Mouse (Mus musculus): Measurements from ENCODE around the gene Ugt1a1. TPM values are rescaled to one million over a fixed set of nuclear protein-coding genes. Genes with fewer than 3 reads are reported as not detected.

The Ugt1a1 gene
- 21.2 TPM for polyA plus RNA-seq (2014; fragmentation: Illumina TruSeq; extraction: RNeasy Lipid Tissue Mini Kit (QIAGEN cat#74804); ENCODE audit: low read depth, low replicate concordance)

DNA sequence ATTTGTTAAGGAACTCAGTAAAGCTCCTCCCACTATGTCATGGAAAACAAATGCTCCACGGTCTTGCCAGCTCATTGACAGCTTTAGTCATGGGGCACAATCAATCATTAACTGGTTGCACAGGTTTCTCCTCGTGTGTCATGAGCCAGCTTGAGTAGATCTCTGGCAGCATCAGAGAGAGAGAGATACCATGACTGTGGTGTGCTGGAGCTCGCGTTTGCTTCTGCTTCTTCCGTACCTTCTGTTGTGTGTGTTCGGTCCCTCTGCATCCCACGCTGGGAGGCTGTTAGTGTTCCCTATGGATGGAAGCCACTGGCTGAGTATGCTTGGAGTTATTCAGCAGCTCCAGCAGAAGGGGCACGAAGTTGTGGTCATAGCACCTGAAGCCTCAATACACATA is at the start of gene Ugt1a1:
TSS of gene Ugt1a1 (plus strand) at position 148 of the 400 bp plus-strand sequence.

DNA sequence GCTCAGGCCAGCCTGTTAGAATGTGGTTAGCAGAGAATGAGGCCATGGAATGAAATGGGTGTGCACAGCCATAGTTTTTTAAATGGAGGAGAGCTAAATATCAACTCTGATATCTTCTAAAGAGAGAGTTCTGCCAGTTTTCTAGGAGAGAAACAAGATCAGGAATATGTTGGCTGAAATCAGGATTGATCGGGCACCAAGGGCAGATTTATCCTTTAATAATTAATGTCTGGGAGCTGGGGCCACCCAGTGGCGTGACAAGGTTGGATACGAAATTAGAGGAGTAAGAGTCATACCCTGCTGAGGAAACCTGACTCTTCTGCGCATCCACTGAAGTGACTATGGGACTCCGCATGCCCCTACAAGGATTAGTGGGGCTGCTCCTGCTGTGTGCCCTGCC is 46.0 kb upstream of the Ugt1a1 start, which contains the start of gene Ugt1a5:
TSS of gene Ugt1a5 (plus strand) at position 302 of the 400 bp plus-strand sequence.

DNA sequence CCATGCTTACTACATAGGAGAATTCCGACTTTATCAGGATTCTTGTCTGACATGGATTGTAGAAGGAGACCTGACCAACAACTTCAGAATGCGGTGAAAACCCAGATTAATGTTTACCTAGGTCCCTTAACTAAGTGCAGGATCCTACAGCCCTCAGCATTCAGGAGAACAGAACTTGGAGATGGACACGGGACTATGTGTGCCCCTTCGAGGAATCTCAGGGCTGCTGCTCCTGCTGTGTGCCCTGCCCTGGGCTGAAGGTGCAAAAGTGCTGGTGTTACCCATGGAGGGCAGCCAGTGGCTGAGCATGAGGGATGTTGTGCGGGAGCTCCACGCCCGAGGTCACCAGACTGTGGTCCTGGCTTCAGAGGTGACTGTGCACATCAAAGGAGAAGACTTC is 11.3 kb upstream of the Ugt1a1 start, which contains the start of gene Ugt1a2:
TSS of gene Ugt1a2 (plus strand) at position 146 of the 400 bp plus-strand sequence.

DNA sequence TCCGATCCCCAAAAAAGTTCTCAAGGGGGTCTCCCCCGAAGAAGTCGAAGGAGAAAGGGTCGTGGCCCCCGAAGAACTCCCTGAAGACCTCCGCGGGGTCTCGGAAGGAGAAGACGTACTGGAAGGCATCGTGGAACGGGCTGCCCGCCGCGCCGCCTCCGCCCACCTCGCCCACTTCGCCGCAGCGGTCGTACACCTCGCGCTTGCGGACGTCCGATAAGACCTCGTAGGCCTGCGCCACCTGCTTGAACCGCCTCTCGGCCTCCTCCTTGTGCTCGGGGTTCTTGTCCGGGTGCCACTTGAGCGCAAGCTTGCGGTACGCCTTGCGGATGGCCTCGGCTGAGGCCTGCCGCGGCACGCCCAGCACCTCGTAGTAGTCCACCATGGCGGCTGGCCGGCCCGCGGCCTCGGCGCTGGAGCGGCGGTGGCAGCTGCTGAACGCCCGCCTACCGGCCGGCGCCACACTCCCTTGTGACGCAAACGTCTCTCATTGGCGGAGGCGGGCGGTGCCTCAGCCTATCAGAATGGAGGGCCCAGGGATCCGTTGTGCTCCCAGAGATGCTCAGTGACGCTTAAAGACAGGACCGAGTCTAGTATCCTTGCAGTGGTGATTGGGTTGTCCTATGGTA is 6.4 kb upstream of the Ugt1a1 start, which contains the start of gene Dnajb3:
TSS of gene Dnajb3 (minus strand) at position 489 of the 629 bp plus-strand sequence.

DNA sequence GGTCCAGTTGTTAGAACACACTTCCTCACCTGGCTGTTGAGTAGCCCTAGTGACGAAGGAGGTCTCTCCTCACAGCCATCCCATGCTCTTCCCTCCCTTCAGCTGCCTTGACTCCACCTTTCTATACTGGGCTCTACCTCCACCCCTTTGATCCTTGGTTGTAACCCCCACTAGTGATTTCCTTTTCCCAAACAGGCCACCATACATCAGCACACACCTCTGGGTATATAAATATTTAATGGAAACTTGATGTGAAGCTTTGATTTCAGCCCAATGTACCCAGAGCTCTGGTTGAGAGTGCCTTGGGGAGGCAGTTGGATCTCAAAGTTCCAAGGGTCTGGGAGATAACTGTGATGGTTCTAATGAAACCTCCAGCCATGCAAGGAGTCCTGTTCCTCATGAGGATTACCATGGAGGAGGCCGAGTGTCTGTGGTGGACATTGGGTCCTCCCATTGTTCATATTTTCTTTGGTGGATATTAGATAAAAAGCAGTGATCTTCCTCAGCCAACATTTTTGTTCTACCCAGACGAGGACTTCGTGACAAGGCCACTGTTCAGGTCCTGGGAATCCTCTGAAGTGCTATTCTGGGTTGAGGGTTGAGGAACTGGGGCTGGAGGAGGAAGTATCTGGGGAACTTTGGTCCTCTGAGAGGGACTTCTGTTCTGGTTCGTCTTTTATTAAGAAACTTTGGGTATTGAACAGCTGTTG is 15.1 kb downstream of the Ugt1a1 start, which contains the start of gene Mroh2a:
TSS of gene Mroh2a (plus strand) at position 317 of the 710 bp plus-strand sequence.

Other genes starting within 250 kb of the Ugt1a1 start
- gene Usp40, start 203.4 kb upstream of the Ugt1a1 start, polyA plus RNA-seq (2014; fragmentation: Illumina TruSeq; extraction: RNeasy Lipid Tissue Mini Kit (QIAGEN cat#74804); ENCODE audit: low read depth, low replicate concordance), result 35.9 TPM
- not detected for gene Ugt1a10, start 156.6 kb upstream of the Ugt1a1 start, polyA plus RNA-seq (2014; fragmentation: Illumina TruSeq; extraction: RNeasy Lipid Tissue Mini Kit (QIAGEN cat#74804); ENCODE audit: low read depth, low replicate concordance)
- not detected for gene Ugt1a9, start 141.2 kb upstream of the Ugt1a1 start, polyA plus RNA-seq (2014; fragmentation: Illumina TruSeq; extraction: RNeasy Lipid Tissue Mini Kit (QIAGEN cat#74804); ENCODE audit: low read depth, low replicate concordance)
- gene Ugt1a8, start 124.1 kb upstream of the Ugt1a1 start, polyA plus RNA-seq (2014; fragmentation: Illumina TruSeq; extraction: RNeasy Lipid Tissue Mini Kit (QIAGEN cat#74804); ENCODE audit: low read depth, low replicate concordance), result not detected
- gene Ugt1a7c, start 116.9 kb upstream of the Ugt1a1 start, polyA plus RNA-seq (2014; fragmentation: Illumina TruSeq; extraction: RNeasy Lipid Tissue Mini Kit (QIAGEN cat#74804); ENCODE audit: low read depth, low replicate concordance), result 306 TPM
- not detected for gene Ugt1a6b, start 108.7 kb upstream of the Ugt1a1 start, polyA plus RNA-seq (2014; fragmentation: Illumina TruSeq; extraction: RNeasy Lipid Tissue Mini Kit (QIAGEN cat#74804); ENCODE audit: low read depth, low replicate concordance)
- 50.2 TPM for gene Ugt1a6a, start 77.2 kb upstream of the Ugt1a1 start, polyA plus RNA-seq (2014; fragmentation: Illumina TruSeq; extraction: RNeasy Lipid Tissue Mini Kit (QIAGEN cat#74804); ENCODE audit: low read depth, low replicate concordance)
- gene Ugt1a5, start 45.9 kb upstream of the Ugt1a1 start, polyA plus RNA-seq (2014; fragmentation: Illumina TruSeq; extraction: RNeasy Lipid Tissue Mini Kit (QIAGEN cat#74804); ENCODE audit: low read depth, low replicate concordance), result 0.88 TPM
- gene Ugt1a2, start 11.4 kb upstream of the Ugt1a1 start, polyA plus RNA-seq (2014; fragmentation: Illumina TruSeq; extraction: RNeasy Lipid Tissue Mini Kit (QIAGEN cat#74804); ENCODE audit: low read depth, low replicate concordance), result 0.22 TPM
- not detected for gene Dnajb3, start 6.2 kb upstream of the Ugt1a1 start, polyA plus RNA-seq (2014; fragmentation: Illumina TruSeq; extraction: RNeasy Lipid Tissue Mini Kit (QIAGEN cat#74804); ENCODE audit: low read depth, low replicate concordance)
- 0.06 TPM for gene Mroh2a, start 15.0 kb downstream of the Ugt1a1 start, polyA plus RNA-seq (2014; fragmentation: Illumina TruSeq; extraction: RNeasy Lipid Tissue Mini Kit (QIAGEN cat#74804); ENCODE audit: low read depth, low replicate concordance)
- 75.7 TPM for gene Hjurp, start 65.7 kb downstream of the Ugt1a1 start, polyA plus RNA-seq (2014; fragmentation: Illumina TruSeq; extraction: RNeasy Lipid Tissue Mini Kit (QIAGEN cat#74804); ENCODE audit: low read depth, low replicate concordance)
- not detected for gene Trpm8, start 65.7 kb downstream of the Ugt1a1 start, polyA plus RNA-seq (2014; fragmentation: Illumina TruSeq; extraction: RNeasy Lipid Tissue Mini Kit (QIAGEN cat#74804); ENCODE audit: low read depth, low replicate concordance)
- not detected for gene Spp2, start 195.0 kb downstream of the Ugt1a1 start, polyA plus RNA-seq (2014; fragmentation: Illumina TruSeq; extraction: RNeasy Lipid Tissue Mini Kit (QIAGEN cat#74804); ENCODE audit: low read depth, low replicate concordance)